Mouse (Mus musculus) MEL (cell line): ENCODE measurements at regions not wholly inside any gene's neighbourhood (a gene's known extent, or its start where the extent isn't known, plus 50 kb on each side); places are given as distances from the start of the nearest gene placed in this dataset.

Experiments used
- CTCF ChIP-seq, 3 experiments: IDR thresholded peaks in 2 of 3; conservative IDR thresholded peaks in 1 of 3; 2 replicates each; pipeline ENCODE4 v1.5.1; 2011 to 2012; ENCODE audit warnings: low read length in 3 of 3, low read depth in 2 of 3, mild to moderate bottlenecking in 2 of 3, improper control_type of control experiment in 1 of 3, inconsistent platforms in 1 of 3, mixed read lengths in 1 of 3, moderate library complexity in 1 of 3; ENCODE audit not compliant: control insufficient read depth in 1 of 3, insufficient read depth in 1 of 3, poor library complexity in 1 of 3, severe bottlenecking in 1 of 3
- EP300 ChIP-seq, 2 experiments: IDR thresholded peaks; 2 replicates each; pipeline ENCODE4 v1.6.1; 2011; ENCODE audit warnings: improper control_type of control experiment in 2 of 2, low read length in 2 of 2, low read depth in 1 of 2, mild to moderate bottlenecking in 1 of 2
- MAZ ChIP-seq: IDR thresholded peaks from 2 replicates; pipeline ENCODE4 v1.6.1; 2012; ENCODE audit warnings: low read depth, mild to moderate bottlenecking, inconsistent platforms, low read length, improper control_type of control experiment
- POLR2A ChIP-seq, 2 experiments: IDR thresholded peaks; 2 replicates each; pipeline ENCODE4 v1.6.1; 2011 to 2012; ENCODE audit warnings: low read length in 2 of 2, mild to moderate bottlenecking in 2 of 2, control low read depth in 1 of 2, improper control_type of control experiment in 1 of 2, low read depth in 1 of 2, moderate library complexity in 1 of 2; ENCODE audit not compliant: control insufficient read depth in 1 of 2, insufficient read depth in 1 of 2, poor library complexity in 1 of 2
- RAD21 ChIP-seq: IDR thresholded peaks from 2 replicates; pipeline ENCODE4 v1.6.1; 2011; ENCODE audit warnings: mild to moderate bottlenecking, low read depth, low read length, improper control_type of control experiment
- UBTF ChIP-seq: IDR thresholded peaks from 2 replicates; pipeline ENCODE4 v1.6.1; 2012; ENCODE audit warnings: low read depth, mild to moderate bottlenecking, inconsistent platforms, low read length, improper control_type of control experiment, moderate library complexity, borderline replicate concordance; ENCODE audit not compliant: insufficient read depth
- ZNF384 ChIP-seq: IDR thresholded peaks from 2 replicates; pipeline ENCODE4 v1.6.1; 2012; ENCODE audit warnings: low read depth, mild to moderate bottlenecking, inconsistent platforms, low read length, improper control_type of control experiment

- TF ChIP-seq ZNF384 (no peak), POLR2A (IDR thresholded peaks at IDR 0.05; ENCODE audit: control insufficient read depth in 1 of 2, insufficient read depth in 1 of 2, low read depth in 1 of 2, low read length in 2 of 2, poor library complexity in 1 of 2) (no peak), EP300 (IDR thresholded peaks at IDR 0.05; ENCODE audit: low read depth in 1 of 2, low read length in 2 of 2) (no peak), CTCF (IDR thresholded peaks at IDR 0.05 in 2 of 3, conservative IDR thresholded peaks at IDR 0.05 in 1 of 3; ENCODE audit: control insufficient read depth in 1 of 3, insufficient read depth in 1 of 3, low read depth in 2 of 3, low read length in 3 of 3, poor library complexity in 1 of 3, severe bottlenecking in 1 of 3) (no peak), MAZ (no peak), UBTF (no peak), RAD21 (no peak)
These were observed 155.0 kb upstream of the Jmjd1c start for GRCm38 (mm10) chr10:66940922-66941321.
